Mouse (Mus musculus) neural tube, embryonic 11.5 days (tissue): ENCODE measurements at regions not wholly inside any gene's neighbourhood (a gene's known extent, or its start where the extent isn't known, plus 50 kb on each side); places are given as distances from the start of the nearest gene placed in this dataset.

ENCODE experiments used
- ATAC-seq: fragments of 200-750 bp; cut with Nextera tagmentation; 2 replicates; pipeline ENCODE4 v1.8.0; 2017; ENCODE audit warnings: moderate number of reproducible peaks, mild to moderate bottlenecking, moderate TSS enrichment, moderate library complexity; ENCODE audit not compliant: insufficient read depth, low FRiP score, low TSS enrichment
- DNase-seq: peaks from one replicate; pipeline ENCODE4 v3.0.0-alpha.2; 2015; ENCODE audit warnings: low spot score
- H3K27ac ChIP-seq: fragments of 300-500 bp; sonication (generic); 2 replicates; pipeline ENCODE4 v1.5.1; 2014; ENCODE audit warnings: low read depth, mild to moderate bottlenecking, low read length
- H3K27me3 ChIP-seq: fragments of 300-500 bp; sonication (generic); 2 replicates; pipeline ENCODE4 v1.6.1; 2014; ENCODE audit warnings: mild to moderate bottlenecking, low read length, mixed read lengths; ENCODE audit not compliant: control insufficient read depth, insufficient read depth
- H3K36me3 ChIP-seq: fragments of 300-500 bp; sonication (generic); 2 replicates; pipeline ENCODE4 v1.6.1; 2014; ENCODE audit warnings: mild to moderate bottlenecking, low read length, moderate library complexity, mixed read lengths; ENCODE audit not compliant: control insufficient read depth, insufficient read depth
- H3K4me1 ChIP-seq: fragments of 300-500 bp; sonication (generic); 2 replicates; pipeline ENCODE4 v1.6.1; 2014; ENCODE audit warnings: low read length, mixed read lengths; ENCODE audit not compliant: control insufficient read depth, insufficient read depth
- H3K4me2 ChIP-seq: fragments of 300-500 bp; sonication (generic); 2 replicates; pipeline ENCODE4 v1.6.1; 2014; ENCODE audit warnings: low read depth, mild to moderate bottlenecking, moderate library complexity
- H3K4me3 ChIP-seq: fragments of 300-500 bp; sonication (generic); 2 replicates; pipeline ENCODE4 v1.5.1; 2014; ENCODE audit warnings: low read depth, low read length
- H3K9ac ChIP-seq: fragments of 300-500 bp; sonication (generic); 2 replicates; pipeline ENCODE4 v1.6.1; 2014; ENCODE audit warnings: mild to moderate bottlenecking, low read length
- H3K9me3 ChIP-seq: fragments of 300-500 bp; sonication (generic); 2 replicates; pipeline ENCODE4 v1.6.1; 2016; ENCODE audit warnings: low read length; ENCODE audit not compliant: control insufficient read depth
- WGBS: fragments of 180-500 bp; shearing (Covaris S2); extraction: QIAGEN DNeasy Blood & Tissue Kit; methylation state at CpG from one replicate; pipeline ENCODE4 v1.1.7; 2014; 5-methylcytosine and 5-hydroxymethylcytosine counted together

DNA sequence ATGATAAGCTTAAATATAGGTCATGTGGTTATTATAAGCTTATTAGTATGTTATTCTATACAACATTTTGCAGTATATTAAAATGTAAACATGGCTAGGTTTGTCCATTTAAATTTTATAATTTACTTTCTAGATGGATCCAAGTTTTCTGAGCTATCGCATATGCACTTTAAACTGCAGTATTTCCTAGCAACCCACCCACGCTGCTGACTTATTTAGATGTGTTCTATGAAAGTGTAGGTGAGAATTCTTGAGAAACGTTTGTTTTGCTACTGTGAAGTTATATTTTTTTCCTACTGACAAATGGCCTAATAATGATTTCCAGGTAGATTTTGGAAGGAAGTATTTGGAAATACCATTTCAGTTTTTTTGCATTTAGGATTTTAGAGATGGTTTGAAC, 308.0 kb downstream of the Gbe1 start:
- Histone ChIP-seq H3K27ac (no peak overlapping the region), H3K4me3 (no peak overlapping the region), H3K4me1 (no peaks in the 10 kb centered on the region), H3K36me3 (no peaks in the 10 kb centered on the region), H3K27me3 (no peaks in the 10 kb centered on the region), H3K9ac (no peak overlapping the region), H3K9me3 (no peaks in the 10 kb centered on the region), H3K4me2 (no peak overlapping the region)
- 95% methylated on average over 3 of the region's 3 CpGs for WGBS
- ATAC-seq (no peak), DNase-seq (no peak)

DNA sequence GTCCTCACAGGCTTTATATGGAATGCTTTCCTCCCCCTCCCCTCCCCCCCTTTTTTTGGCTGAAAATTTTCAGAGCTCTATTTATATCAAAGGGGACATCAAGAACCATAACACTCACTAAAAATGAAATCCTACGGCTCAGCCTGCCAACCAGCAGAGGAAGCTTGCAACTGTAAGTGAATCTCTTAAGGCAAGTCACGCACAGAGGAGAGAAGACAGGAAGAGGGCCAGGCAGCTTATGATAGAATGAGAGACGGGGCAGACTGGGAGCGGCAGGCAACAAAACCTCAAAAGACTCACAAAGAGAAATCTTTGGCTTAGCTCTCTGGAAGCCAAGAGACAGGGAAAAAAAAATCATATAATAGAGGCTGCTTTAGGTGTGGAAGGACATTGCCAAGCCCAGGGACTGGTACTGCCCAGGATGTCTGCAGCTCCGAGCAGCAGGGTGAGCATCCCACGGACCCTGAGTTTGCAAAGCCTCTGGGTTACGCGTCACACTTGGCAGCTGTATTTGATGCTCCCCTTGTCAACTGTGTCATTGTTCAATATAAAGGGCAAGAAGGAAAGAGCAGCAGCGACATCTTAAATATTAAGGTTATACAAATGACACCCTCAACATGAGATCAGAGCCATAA, 330.0 kb downstream of the Gbe1 start:
- Histone ChIP-seq H3K9me3 (no peaks in the 10 kb centered on the region), H3K4me3 (no peak overlapping the region), H3K27me3 (no peaks in the 10 kb centered on the region), H3K9ac (no peak overlapping the region), H3K4me1 (no peaks in the 10 kb centered on the region), H3K36me3 (no peaks in the 10 kb centered on the region), H3K27ac (no peak overlapping the region), H3K4me2 (no peak overlapping the region)
- WGBS, result 88% methylated on average over 9 of the region's 9 CpGs
- DNase-seq (no peak), ATAC-seq (no peak)

- H3K27me3 ChIP-seq, result no peaks in the 10 kb centered on the region
- DNase-seq, result no peak
- H3K4me1 ChIP-seq, result no peaks in the 10 kb centered on the region
- 73% methylated on average over 8 of the region's 8 CpGs for WGBS
- no peak overlapping the region for H3K27ac ChIP-seq
- ATAC-seq, result no peak
- H3K4me3 ChIP-seq, result no peak overlapping the region
- no peaks in the 10 kb centered on the region for H3K36me3 ChIP-seq
- H3K9me3 ChIP-seq, result no peaks in the 10 kb centered on the region
- H3K9ac ChIP-seq, result no peak overlapping the region
- H3K4me2 ChIP-seq, result no peak overlapping the region
These were observed 331.0 kb downstream of the Gbe1 start for GRCm38 (mm10) chr16:70644695-70645279.

- ATAC-seq (no peak), DNase-seq (no peak)
- H3K4me1 ChIP-seq, result no peaks in the 10 kb centered on the region
- no peak overlapping the region for H3K4me2 ChIP-seq
- H3K4me3 ChIP-seq, result no peak overlapping the region
- H3K27ac ChIP-seq, result no peak overlapping the region
- no peaks in the 10 kb centered on the region for H3K36me3 ChIP-seq
- no peak overlapping the region for H3K9ac ChIP-seq
- no peaks in the 10 kb centered on the region for H3K27me3 ChIP-seq
- no peaks in the 10 kb centered on the region for H3K9me3 ChIP-seq
- WGBS, result 81% methylated on average over 6 of the region's 6 CpGs
These were observed 340.8 kb downstream of the Gbe1 start for GRCm38 (mm10) chr16:70654429-70655081.

DNA sequence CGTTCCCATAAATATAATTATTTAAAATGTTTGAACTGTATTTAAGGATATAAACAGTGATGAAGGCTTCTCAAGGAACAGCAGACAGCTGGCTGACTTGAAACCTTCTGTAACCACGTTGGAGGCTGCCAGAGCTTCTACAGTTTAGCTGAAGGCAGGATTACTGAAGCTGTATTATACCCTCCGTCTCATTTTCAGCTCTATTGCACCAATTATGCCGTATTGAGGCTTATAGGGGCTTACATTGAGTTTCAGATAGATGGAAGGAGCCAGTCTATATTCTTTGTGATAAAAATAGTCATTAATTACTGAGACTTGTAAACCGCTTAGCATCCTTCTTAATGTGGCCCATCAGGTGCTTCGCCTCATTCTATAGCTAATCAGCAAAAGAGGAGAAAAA, 376.1 kb downstream of the Gbe1 start:
- no peak overlapping the region for H3K4me2 ChIP-seq
- H3K36me3 ChIP-seq, result no peaks in the 10 kb centered on the region
- no peak for DNase-seq
- H3K27ac ChIP-seq, result no peak overlapping the region
- H3K4me3 ChIP-seq, result no peak overlapping the region
- no peaks in the 10 kb centered on the region for H3K9me3 ChIP-seq
- no peaks in the 10 kb centered on the region for H3K4me1 ChIP-seq
- H3K9ac ChIP-seq, result no peak overlapping the region
- ATAC-seq, result no peak
- H3K27me3 ChIP-seq, result no peaks in the 10 kb centered on the region
- WGBS, result 89% methylated on average over 6 of the region's 6 CpGs

- Histone ChIP-seq H3K36me3 (no peaks in the 10 kb centered on the region), H3K4me1 (no peaks in the 10 kb centered on the region), H3K27me3 (no peaks in the 10 kb centered on the region), H3K27ac (no peak overlapping the region), H3K9ac (no peak overlapping the region), H3K4me3 (no peak overlapping the region), H3K9me3 (no peaks in the 10 kb centered on the region), H3K4me2 (no peak overlapping the region)
- DNase-seq, result peak; percentile 21
- WGBS, result 54% methylated on average over 5 of the region's 5 CpGs
- ATAC-seq, result peak; percentile 77
These were observed 411.1 kb downstream of the Gbe1 start for GRCm38 (mm10) chr16:70724722-70725284.

DNA sequence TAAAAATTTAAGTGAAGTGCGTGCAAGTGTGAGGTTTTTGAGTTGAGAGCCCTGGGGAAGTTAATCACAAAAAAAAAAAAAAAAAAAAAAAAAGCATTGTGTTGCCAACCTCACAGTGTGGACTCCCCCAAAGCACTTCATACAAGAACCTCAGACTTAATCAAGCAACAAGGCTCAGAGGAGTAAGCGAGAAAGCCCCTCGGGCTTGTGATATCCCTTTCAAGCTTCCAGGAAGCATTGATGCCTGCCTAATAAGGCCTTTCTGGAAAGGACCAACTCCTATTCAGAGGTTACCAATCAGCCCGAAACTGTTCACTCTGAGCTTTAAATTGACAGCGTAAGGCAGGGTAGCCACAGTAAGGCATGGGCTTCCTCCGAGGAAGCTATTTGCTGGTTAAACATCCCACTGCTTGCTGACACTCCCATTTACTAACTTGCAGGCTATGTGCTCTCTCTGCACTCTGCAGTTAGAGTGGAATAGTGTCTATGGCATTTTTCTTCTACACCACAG, 411.6 kb downstream of the Gbe1 start:
- no peak overlapping the region for H3K4me3 ChIP-seq
- no peaks in the 10 kb centered on the region for H3K36me3 ChIP-seq
- H3K4me1 ChIP-seq, result no peaks in the 10 kb centered on the region
- no peaks in the 10 kb centered on the region for H3K9me3 ChIP-seq
- peak; percentile 62 for ATAC-seq
- H3K27ac ChIP-seq, result no peak overlapping the region
- WGBS, result 56% methylated on average over 6 of the region's 6 CpGs
- H3K4me2 ChIP-seq, result no peak overlapping the region
- DNase-seq, result peak; percentile 17
- H3K9ac ChIP-seq, result no peak overlapping the region
- no peaks in the 10 kb centered on the region for H3K27me3 ChIP-seq

DNA sequence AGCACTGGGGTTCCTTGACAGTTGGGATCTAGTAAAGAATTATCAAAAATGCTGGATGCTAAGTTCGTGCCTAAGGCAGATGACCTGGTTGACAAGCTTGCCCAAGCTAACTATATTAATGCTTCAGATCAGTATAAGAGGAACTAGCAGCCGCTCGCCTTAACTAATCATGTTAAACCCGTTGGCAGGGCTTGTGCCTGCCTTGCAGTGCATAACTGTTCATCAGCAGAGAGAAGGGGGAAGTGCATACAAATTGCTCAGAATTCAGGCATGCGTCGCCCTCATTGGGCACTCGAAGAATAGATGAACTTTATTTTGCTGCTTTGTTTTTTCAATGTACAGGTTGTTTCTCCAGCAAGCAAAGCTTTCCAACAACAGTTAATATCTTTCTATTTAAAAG, 419.3 kb downstream of the Gbe1 start:
- H3K4me3 ChIP-seq, result no peak overlapping the region
- no peak overlapping the region for H3K4me2 ChIP-seq
- no peaks in the 10 kb centered on the region for H3K9me3 ChIP-seq
- H3K27ac ChIP-seq, result no peak overlapping the region
- no peaks in the 10 kb centered on the region for H3K4me1 ChIP-seq
- H3K9ac ChIP-seq, result no peak overlapping the region
- no peaks in the 10 kb centered on the region for H3K36me3 ChIP-seq
- no peaks in the 10 kb centered on the region for H3K27me3 ChIP-seq
- no peak for ATAC-seq
- 94% methylated on average over 7 of the region's 7 CpGs for WGBS
- DNase-seq, result no peak
